Mouse (Mus musculus) bone marrow, adult 2 months (tissue): ENCODE data around the gene Msrb1. TPM values are rescaled to one million over a fixed set of nuclear protein-coding genes. Genes with fewer than 3 reads are reported as not detected.
A peak's percentile ranks its signal among the peaks of the same experiment; 100 is the strongest.

Source experiments
- H3K27ac ChIP-seq: fragments of 200-500 bp; 2 replicates; pipeline ENCODE4 v1.5.1; 2012; ENCODE audit warnings: low read depth, mild to moderate bottlenecking, control low read depth, inconsistent platforms, low read length; ENCODE audit not compliant: control insufficient read depth, poor library complexity, insufficient read depth
- H3K4me1 ChIP-seq: fragments of 200-500 bp; 2 replicates; pipeline ENCODE4 v1.6.1; 2011; ENCODE audit warnings: low read length; ENCODE audit not compliant: control insufficient read depth, insufficient read depth
- H3K4me3 ChIP-seq: fragments of 200-500 bp; replicated peaks from 2 replicates; pipeline ENCODE3; 2011; ENCODE audit warnings: mild to moderate bottlenecking, low read depth, low read length, control low read depth; ENCODE audit not compliant: control insufficient read depth
- CTCF ChIP-seq: fragments of 200-500 bp; IDR thresholded peaks from 2 replicates; pipeline ENCODE4 v1.5.1; 2011; ENCODE audit warnings: low read length, control low read depth; ENCODE audit not compliant: control insufficient read depth, insufficient read depth
- POLR2A ChIP-seq: fragments of 200-500 bp; IDR thresholded peaks from 2 replicates; pipeline ENCODE4 v1.6.1; 2011; ENCODE audit warnings: low read depth, mild to moderate bottlenecking, control low read depth, low read length, borderline replicate concordance; ENCODE audit not compliant: control insufficient read depth
- WGBS: fragments of 180-500 bp; shearing (Covaris S2); methylation state at CpG from one replicate; pipeline ENCODE4 v1.1.7; 2018; 5-methylcytosine and 5-hydroxymethylcytosine counted together
- polyA plus RNA-seq: library from polyadenylated mRNA; stranded (reverse); fragments of >200 nt; gene quantifications from 2 replicates; pipeline ENCODE4 v1.2.4, GENCODE M21; 2011; ENCODE audit warnings: low replicate concordance; ENCODE audit not compliant: missing spikeins, insufficient read depth, insufficient read length

Msrb1 gene
- polyA plus RNA-seq, 1 experiment, result 309 TPM

DNA sequence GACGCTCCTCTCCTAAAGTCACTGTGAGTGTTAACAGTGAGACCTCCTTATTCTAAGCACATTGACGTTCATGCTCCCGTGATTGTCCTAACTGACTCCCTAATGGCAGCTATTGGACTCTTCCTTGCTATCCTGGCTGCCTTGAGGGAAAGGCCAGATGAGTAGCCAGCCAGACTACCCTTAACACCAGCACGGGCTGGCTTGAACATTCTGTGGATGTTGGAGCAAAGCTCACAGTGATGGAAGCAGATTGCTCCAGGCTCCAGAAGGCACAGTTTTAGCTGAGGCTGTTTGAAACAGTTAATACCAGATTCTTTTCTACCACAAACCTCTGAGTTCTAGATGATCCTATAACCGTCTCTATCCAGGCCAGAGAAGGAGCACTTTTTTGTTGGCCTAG lies 7.5 kb downstream of the Msrb1 start:
- H3K4me3 ChIP-seq, result no peak overlapping the region
- peaks cover 2% of the 10 kb centered on the region for H3K4me1 ChIP-seq
- no peak for TF ChIP-seq CTCF
- no peak for TF ChIP-seq POLR2A
- H3K27ac ChIP-seq, result no peak overlapping the region
- 80% methylated on average over 5 of the region's 5 CpGs for WGBS

DNA sequence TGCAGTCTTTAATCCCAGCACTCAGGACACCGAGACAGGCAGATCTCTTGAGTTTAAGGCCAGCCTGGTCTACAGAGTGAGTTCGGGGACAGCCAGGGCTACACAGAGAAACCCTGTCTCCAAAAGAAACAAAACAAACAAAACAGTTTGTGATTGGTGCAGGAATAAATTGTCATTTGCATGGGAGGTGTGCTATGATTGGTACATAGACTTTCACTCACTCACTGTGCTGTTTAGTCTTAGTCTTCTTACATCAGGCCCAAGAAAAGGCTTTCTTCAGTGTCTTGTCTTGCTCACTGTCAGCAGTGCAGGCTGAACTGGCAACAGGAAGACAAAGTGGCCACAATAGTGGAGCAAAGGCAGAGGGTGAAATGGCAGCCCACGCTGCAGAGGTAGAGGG lies 7.9 kb downstream of the Msrb1 start:
- H3K27ac ChIP-seq, result no peak overlapping the region; the same call in 1 of the 2 replicates
- 70% methylated on average over 3 of the region's 3 CpGs for WGBS
- no peak overlapping the region for H3K4me3 ChIP-seq
- H3K4me1 ChIP-seq, result peaks cover 2% of the 10 kb centered on the region
- TF ChIP-seq POLR2A (no peak), CTCF (no peak)

DNA sequence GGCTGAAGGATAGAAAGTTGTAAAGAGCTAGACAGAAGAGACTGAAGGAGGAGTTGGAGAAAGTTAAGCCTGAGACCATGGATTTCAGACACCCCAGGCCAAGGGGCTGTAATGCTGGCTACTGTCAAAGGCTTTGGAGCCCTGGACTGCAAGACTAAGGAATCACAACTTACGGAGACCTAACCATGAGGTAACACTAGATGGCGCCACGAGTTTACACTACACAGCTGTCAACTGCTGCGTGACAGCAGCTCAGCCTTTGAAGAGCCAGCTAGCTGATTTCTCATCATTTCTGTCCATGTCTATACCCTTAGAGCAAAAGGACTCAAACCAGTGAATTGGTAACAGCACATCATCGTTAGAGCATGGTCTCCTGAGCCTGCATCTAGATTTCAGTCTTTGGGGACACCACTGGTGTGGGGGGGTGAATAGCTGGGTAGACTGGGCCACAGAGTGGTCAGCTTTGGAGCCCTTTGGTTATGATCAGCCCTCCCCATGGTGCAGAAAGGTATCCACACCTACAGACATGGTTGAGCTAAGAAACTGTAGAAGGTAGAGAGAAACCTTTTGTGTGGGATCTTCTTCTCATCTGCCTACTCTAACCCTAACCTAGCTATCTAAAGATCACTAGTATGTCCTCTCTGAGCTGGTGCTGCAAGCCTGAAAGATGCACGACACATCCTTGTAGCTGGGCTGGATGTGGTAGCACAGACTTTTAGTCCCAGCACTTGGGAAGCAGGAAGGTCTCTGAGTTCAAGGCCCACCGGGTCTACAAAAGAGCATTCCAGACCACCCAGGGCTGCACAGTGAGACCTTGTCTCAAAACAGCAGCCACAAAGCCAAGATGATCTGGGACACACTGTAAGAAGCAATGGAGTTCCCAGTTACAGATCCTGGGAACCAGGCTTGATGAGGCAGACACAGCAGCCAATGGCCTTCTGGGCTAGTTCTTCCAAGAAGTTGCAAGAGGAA lies 9.4 kb downstream of the Msrb1 start:
- Histone ChIP-seq H3K27ac (no peak overlapping the region), H3K4me3 (no peak overlapping the region), H3K4me1 (peaks cover 2% of the 10 kb centered on the region)
- WGBS, result 18% methylated on average over 7 of the region's 7 CpGs
- TF ChIP-seq POLR2A, result no peak
- TF ChIP-seq CTCF, result peak; percentile 87

DNA sequence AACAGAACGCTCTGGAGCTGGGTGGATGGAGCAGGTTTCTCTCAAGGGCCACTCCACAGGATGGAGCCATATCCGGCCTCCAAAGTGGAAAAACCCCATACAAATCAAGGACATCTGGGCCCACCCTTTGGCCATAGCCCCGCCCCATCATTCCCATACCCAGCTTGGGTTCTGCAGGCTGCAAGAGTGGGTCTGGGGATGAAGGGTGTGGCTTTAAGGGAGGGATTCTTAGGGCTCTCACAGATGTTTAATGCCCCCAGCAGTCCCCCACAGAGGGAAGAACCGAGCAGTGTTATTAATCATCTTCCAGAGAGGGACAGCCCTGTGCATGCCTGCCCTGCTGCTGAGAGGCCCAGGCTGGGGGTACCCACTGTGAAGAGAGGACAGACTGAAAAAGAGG lies 10.5 kb downstream of the Msrb1 start:
- H3K4me1 ChIP-seq, result no peaks in the 10 kb centered on the region
- H3K4me3 ChIP-seq, result no peak overlapping the region
- TF ChIP-seq POLR2A (no peak), CTCF (no peak)
- no peak overlapping the region for H3K27ac ChIP-seq
- WGBS, result 66% methylated on average over 4 of the region's 4 CpGs

DNA sequence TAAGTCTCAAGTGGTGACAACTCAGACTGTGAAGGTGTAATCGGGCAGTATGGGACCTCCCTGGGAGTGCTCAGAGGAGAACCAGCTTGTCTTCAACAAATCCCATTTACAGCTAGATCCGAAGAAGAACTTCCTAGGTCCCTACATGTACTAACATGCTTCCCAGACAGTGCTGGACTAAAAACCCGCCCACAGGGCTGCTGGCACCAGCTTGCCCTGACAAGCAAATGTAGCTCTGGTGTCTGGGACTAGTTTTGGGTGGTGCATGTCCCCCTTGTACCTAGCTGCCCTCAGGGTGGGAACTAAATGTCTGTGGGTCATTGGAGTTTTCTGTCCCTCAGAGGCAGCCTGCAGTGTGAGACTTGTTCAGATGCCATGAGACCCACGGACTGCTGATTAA lies 15.1 kb downstream of the Msrb1 start:
- TF ChIP-seq POLR2A (no peak), CTCF (no peak)
- no peak overlapping the region for H3K27ac ChIP-seq
- no peak overlapping the region for H3K4me3 ChIP-seq
- 25% methylated on average over 4 of the region's 4 CpGs for WGBS
- no peaks in the 10 kb centered on the region for H3K4me1 ChIP-seq

DNA sequence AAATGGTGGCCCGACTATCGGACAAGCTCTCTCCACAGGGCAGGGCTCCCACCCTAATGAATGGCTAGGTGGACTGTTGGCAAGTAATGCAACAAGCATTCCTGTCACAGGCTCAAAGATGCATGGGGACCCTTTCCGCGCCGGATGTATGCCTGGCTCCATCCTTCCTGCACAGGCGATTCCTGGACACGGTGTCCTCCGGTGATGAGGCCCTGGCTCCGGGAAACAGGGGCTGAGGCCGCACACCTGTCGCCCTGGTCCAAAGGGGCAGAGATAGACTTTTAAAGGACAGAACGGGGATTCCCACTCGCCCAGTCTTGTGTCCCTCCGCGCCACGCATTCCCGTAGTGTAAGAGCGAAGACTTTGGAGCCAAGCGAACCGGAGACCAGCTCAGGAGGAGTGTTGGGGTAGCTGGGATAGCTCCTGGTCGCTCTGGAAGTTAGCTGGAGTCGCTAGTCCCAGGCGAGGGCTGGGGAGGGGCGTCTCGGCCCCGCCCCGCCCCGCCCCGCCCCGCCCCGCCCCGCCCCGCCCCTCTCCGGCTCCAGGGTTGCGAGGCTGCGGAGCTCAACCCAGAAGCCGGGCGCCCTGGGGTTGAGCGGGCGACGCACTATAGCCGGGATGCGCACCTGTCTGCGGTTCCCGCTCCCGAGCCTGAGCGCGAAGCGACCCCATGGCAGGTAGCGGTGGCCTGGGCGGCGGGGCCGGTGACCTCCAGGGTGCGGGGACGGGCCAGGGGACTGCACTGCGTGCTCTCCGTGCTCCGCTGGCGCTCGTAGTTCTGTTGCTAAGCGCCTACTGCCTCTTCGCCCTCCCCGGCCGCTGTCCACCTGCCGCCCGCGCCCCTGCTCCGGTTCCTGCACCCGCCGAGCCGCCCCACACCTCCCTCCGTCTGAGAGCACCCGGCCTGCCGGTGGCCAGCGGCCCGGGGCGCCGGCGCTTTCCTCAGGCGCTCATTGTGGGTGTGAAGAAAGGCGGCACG lies 16.3 kb downstream of the Msrb1 start, which contains the start of gene Hs3st6:
Hs3st6 (plus strand) TSS at position 574 of the 980 bp plus-strand sequence.
- Histone ChIP-seq H3K27ac (no peak within 1 kb of the TSS), H3K4me1 (no peaks in the 10 kb centered on the region), H3K4me3 (peak within 1 kb of the TSS; percentile 43)
- no peak for TF ChIP-seq CTCF
- TF ChIP-seq POLR2A, result no peak
- WGBS, result 1% methylated on average over 81 of the region's 82 CpGs

DNA sequence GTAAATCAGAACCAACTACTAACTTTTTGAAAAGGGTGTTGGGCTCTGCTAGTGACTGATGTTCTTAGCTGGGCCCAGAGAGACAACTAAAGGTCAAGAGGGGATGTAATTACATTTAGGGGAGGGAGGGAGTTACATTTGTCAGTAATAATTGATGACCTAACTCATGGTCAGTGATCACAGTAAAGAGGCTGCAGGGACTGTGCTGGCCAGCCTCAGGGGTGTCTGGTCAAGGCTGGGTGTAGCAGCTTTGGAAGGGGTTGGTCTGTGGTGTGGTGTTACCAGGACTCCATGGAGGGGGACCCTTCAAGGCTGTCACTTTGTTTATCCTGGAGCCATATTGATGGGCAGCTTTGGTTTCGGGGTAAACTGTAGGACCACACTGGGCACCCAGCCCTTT lies 21.0 kb downstream of the Msrb1 start:
- Histone ChIP-seq H3K27ac (no peak overlapping the region), H3K4me3 (no peak overlapping the region), H3K4me1 (no peaks in the 10 kb centered on the region)
- TF ChIP-seq POLR2A (no peak), CTCF (no peak)
- 84% methylated on average over 1 of the region's 1 CpGs for WGBS

DNA sequence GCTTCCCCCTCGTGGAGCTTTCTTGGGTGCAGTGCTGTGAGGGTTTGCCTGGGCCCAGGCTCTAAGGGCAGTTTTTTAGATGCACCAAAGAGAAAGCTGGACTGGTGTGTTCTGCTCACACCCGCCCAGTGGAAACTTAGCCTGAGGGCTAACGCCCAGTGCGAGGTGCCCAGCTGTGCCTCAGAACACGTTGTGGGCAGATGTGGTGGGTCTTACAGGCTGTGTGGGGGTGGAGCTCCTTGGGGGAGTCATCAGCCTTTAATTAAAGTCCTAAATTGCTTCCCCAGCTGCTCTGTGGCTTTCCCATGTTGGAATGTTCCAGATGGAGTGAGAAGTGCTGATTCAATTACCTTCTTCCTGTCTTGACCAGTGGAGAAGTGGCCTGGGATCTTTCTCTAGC lies 24.7 kb downstream of the Msrb1 start:
- Histone ChIP-seq H3K4me3 (no peak overlapping the region), H3K4me1 (no peaks in the 10 kb centered on the region), H3K27ac (no peak overlapping the region)
- WGBS, result 49% methylated on average over 5 of the region's 5 CpGs
- TF ChIP-seq POLR2A, result no peak
- TF ChIP-seq CTCF, result no peak
